Mouse (Mus musculus) spleen, postnatal 4 days (tissue): ENCODE measurements around the gene Ddc.

Experiments
- DNase-seq, 2 experiments: peaks; one replicate each; pipeline ENCODE4 v3.0.0; 2022; ENCODE audit warnings: low spot score in 2 of 2

Gene Ddc

DNA sequence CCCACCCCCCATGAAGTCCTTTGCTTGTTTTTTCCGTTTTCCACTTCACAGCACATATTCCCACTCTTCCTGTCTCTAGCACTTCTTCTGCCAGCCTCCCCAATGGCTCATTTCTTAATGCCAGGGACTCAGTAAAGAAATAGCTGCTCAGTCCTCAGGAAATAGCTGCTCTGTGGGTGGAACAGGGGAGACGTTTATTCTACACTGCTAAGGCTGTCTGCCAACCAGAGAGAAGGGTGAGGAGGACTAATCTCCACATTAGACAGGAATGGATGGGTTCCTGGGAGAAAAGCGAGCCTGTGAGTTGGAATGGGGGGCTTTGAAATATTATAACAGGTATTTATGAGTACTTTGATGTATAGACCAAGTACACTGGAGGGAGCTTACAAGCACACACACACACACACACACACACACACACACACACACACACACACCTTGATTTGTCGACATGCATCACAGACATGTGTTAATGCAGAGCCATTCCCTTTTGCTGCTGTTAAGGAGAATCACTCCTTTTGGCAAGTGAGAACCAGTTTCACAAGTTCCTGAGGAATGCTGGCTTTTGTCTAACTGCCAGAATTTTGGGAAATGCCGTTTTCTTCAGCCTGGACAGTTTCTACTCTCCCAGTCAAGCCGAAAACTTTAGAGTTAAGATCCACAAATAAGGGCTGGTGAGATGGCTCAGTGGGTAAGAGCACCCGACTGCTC, 9.9 kb upstream of the Ddc start:
- no peak for DNase-seq

DNA sequence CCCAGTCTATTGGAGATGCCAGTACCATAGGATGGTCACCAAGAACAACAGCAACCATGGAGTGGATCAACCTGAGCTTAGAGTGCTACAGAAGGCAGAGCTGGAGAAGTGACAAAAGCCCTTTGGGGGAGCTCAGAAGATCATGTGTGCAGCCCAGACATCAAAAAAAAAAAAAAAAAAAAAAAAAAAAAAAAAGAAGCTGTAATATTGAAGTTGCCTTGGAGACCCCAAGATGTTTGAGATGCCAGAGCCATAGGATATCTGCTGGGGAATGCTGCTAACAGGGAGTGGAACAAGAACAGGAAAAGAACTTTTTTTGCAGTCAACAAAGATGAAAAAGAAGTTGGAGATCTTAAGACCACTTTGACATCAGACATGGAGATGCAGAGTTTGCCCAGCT, 7.6 kb upstream of the Ddc start:
- no peak for DNase-seq

- DNase-seq: no peak
Measured at GRCm38 (mm10) chr11:11904995-11905394, 7.1 kb upstream of the Ddc start.

DNA sequence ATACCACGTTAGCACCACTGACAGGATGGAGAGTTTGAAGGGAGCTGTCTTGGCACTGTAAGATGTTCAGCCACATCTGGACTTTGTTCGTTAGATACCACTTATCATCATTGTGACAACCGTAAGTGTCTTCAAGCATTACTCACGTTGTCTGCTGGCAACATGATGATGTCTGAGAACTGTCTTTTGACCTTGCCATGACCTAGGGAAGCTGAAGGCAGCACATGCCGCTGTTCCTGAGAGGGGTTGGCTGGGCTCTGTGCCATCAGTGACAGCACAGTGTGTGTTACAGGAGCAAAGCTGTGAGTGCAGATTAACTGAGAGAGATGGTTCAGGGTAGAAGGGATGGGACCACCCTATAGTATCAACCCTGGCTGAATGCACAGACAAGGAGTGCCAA, 3.6 kb upstream of the Ddc start:
- no peak for DNase-seq

DNA sequence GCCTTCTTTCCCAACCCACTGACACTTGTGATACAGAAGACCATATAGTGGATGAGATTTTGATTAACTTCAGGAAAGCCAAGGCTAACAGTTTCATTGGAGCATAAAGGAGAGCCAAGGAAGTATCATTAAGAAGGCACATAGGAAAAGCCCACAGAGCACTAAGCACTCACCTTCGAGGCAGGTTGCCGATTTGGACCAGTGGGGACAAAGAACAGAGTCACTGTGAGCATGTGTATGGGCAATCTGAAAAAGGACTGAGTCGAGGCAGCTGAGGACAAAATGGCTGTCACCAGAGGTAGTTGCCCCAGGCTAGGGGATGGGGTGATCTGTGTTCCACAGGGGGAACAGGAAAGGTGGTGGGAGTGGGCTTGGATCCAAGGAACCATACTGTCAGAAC, 552 bp upstream of the Ddc start:
- DNase-seq: no peak

DNA sequence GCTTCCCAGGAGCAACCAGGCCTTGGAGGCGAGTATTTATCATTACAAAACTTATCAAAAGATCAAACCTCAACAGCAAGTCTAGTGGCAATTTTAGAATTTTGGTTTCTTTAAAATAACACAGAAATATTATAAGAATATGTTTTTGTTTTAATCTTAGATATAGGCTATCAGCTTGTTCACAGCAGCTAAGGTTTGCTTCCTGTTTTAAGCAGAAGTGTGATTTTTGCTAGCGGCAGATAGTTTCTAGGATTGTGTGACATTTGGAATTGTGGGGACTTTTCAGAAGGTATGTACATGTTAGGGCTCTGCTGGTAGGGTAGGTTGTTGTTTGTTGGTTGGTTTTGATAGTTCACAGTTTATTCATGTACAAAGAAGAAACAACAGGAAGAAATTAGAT, 2.5 kb downstream of the Ddc start:
- no peak for DNase-seq

- DNase-seq: no peak
Measured at GRCm38 (mm10) chr11:11893769-11894168, 4.2 kb downstream of the Ddc start.

DNA sequence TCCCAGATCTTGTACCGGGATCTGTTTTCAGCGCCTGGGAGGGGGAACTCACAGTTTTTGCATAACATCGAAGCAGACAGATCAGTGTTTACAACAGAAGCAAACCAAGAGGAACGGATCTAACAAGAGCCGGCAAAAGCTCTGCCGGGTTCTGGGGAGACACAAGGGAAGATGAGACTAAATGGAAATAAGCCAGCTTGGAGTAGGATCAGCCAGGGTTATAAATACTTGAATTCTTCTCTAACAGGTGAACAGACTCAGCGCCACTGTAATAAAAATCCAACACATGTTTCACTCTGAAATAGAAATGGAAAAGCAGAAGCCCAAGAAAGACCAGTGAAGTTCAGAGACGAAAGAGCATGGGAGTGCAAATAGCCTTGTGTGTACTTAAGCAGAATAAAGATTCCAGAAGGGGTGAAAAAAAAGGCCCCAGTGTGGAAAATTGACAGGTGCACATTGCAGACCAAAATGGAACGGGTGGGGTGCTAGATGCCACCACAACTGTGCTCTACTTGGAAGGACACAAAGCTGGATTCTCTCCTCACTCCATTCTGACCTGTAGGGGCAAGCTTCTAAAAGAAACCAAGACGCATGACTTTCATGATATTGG, 4.8 kb downstream of the Ddc start:
- DNase-seq: peak in 1 of 2 experiments; percentile 53

DNA sequence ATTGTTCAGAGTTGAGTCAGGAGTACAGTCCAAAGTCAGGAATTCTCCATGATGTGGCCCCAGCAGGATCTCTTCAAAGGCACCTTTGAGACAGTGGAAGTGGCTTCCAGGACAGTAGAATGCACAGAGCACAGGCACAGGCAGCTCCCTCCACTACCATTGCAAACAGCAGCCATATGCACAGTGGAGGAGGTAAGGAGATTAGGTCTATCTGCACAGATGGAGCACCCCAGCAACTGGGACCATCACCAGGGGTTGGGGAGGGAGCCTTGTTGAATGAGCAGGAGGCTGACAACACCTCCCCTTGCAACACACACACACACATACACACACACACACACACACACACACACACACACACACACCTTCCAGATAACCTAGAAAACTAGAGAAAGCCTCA, 6.1 kb downstream of the Ddc start:
- DNase-seq: no peak

- no peak for DNase-seq
Measured at GRCm38 (mm10) chr11:11890139-11890741, 7.7 kb downstream of the Ddc start.

DNA sequence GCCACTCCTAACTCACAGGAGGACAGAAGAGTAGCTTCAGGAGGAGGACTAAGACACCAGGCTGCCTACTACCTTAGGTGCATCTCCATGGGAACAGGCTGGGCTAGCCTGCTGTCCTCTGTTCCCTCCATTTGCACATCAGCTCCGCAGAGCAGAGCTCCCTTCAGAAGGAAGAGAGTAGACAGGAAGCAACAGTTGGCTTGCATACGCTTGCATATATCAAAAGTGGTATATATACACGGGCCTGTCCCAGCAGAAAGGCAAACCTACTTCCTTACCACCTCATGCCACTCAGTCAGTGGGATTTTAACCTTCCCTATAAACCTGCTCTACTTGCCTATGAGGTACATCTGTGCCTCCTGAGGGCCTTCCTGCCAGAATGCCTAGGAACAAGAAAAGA, 9.2 kb downstream of the Ddc start:
- no peak for DNase-seq

DNA sequence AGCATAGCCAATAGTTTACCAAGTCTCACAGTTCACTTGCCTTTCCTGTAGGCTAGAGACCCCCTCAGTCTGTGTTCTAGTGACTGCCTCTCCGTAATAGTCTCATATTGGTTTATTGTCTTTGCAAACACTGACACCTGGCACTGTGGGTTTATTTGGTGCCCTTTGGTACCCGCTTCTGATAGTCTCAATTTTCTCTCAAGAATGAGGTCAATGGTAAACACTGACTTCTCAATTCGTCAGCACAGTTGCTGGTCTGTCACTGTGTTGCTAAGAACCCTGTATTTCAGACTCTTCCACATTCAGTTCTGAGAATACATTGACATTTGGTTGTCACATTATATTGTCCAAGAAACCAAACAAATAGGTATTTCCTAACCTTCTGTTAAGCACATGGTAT, 9.9 kb downstream of the Ddc start:
- no peak for DNase-seq

- DNase-seq: no peak
Measured at GRCm38 (mm10) chr11:11886403-11886998, 11.4 kb downstream of the Ddc start.

GRCm38 (mm10) chr11:11885921-11886320, 12.0 kb downstream of the Ddc start:
- no peak for DNase-seq

- DNase-seq: no peak
Measured at GRCm38 (mm10) chr11:11885246-11885643, 12.7 kb downstream of the Ddc start.

DNA sequence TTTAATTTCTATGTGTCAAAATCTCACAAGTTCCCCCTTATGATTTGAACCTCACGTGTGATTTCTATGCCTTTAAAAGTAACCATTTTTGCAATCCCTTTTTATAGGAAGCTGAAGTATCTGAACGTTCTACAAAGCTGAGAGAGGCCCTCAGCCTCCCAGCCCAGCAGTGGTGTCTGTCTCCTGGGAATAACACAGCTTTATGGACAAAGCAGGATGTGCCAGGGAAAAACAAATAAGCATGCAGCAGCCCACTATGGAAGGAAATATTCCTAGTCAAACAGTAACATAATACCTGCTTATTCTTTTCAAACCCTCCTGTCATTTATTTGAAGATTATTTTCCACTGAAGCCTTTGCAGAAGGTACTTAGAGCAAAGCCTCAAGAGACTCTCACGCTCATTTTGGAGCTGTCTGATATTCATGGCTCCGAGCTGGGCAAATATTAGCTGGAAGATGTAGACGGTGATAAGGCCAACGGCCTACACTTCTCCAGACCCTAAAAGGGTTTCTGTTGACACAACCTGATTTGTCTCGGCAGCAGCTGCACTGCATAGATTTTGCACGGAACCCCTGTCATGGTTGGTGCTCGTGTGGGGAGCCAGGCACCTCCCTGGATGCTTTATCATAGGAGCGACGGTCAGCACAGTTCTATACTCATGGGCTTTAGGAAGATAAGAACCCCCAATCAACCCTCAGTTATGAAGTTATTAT, 13.3 kb downstream of the Ddc start:
- no peak for DNase-seq

- DNase-seq: no peak
Measured at GRCm38 (mm10) chr11:11881783-11882155, 16.2 kb downstream of the Ddc start.

DNA sequence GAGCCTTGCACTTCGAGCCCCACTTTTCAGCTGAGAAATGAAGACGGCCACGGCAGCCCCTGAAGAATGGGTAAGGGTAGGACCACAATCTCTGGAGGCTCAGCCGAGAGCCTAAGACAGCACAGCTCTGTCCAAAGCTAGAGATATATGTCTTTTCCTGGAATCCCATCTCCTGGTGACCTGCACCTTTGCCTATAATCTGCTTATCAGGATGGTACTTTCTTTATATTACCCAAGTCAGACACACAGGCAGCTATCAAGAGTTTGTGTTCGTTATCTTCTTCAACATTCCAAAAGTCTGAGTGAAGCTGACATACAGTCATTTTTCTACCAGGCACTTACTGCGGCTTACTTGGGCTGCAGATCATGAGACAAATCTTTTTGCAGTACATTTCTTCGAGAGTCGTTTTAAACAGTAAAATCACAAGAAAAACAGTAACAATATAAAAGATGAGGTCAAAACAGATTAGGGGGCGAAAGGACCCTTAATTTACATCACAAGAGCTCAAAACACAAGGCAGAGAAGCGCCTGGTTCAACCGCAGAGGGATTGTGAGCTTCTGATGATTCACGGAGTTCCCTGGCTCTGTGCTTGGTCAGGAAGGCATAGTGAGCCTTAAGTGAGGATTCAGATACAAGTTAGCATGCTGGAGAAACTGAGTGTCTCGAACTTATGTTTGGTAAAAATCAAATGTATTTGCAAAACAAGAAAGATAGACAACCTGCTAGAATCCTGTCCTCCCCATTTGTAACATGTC, 16.7 kb downstream of the Ddc start:
- peak in 1 of 2 experiments; percentile 19 for DNase-seq

- DNase-seq: no peak
Measured at GRCm38 (mm10) chr11:11880351-11880750, 17.6 kb downstream of the Ddc start.

GRCm38 (mm10) chr11:11879699-11880002, 18.3 kb downstream of the Ddc start:
- DNase-seq: no peak

GRCm38 (mm10) chr11:11878981-11879698, 18.8 kb downstream of the Ddc start:
- no peak for DNase-seq
